Mouse (Mus musculus) neural tube, embryonic 12.5 days (tissue): Measurements from ENCODE around the gene Ptprn. TPM values are rescaled to one million over a fixed set of nuclear protein-coding genes. Genes with fewer than 3 reads are reported as not detected.

Experiments used
- ATAC-seq: fragments of 200-750 bp; cut with Nextera tagmentation; 2 replicates; pipeline ENCODE4 v1.8.0; 2017; ENCODE audit warnings: low read depth, mild to moderate bottlenecking, moderate TSS enrichment, moderate library complexity; ENCODE audit not compliant: low FRiP score
- H3K27ac ChIP-seq: fragments of 300-500 bp; sonication (generic); 2 replicates; pipeline ENCODE4 v1.5.1; 2016
- H3K27me3 ChIP-seq: fragments of 300-500 bp; sonication (generic); replicated peaks from 2 replicates; pipeline ENCODE4 v1.6.1; 2016; ENCODE audit warnings: mild to moderate bottlenecking
- H3K36me3 ChIP-seq: fragments of 300-500 bp; sonication (generic); 2 replicates; pipeline ENCODE4 v1.6.1; 2016; ENCODE audit warnings: mild to moderate bottlenecking
- H3K4me1 ChIP-seq: fragments of 300-500 bp; sonication (generic); 2 replicates; pipeline ENCODE4 v1.6.1; 2016
- H3K4me2 ChIP-seq: fragments of 300-500 bp; sonication (generic); replicated peaks from 2 replicates; pipeline ENCODE4 v1.6.1; 2016; ENCODE audit warnings: mild to moderate bottlenecking
- H3K4me3 ChIP-seq: fragments of 300-500 bp; sonication (generic); 2 replicates; pipeline ENCODE4 v1.5.1; 2016
- H3K9ac ChIP-seq: fragments of 300-500 bp; sonication (generic); 2 replicates; pipeline ENCODE4 v1.6.1; 2016; ENCODE audit warnings: mild to moderate bottlenecking
- H3K9me3 ChIP-seq: fragments of 300-500 bp; sonication (generic); 2 replicates; pipeline ENCODE4 v1.6.1; 2016; ENCODE audit warnings: mild to moderate bottlenecking
- WGBS: fragments of 180-500 bp; shearing (Covaris S2); methylation state at CpG from one replicate; pipeline ENCODE4 v1.1.7; 2016; 5-methylcytosine and 5-hydroxymethylcytosine counted together
- polyA plus RNA-seq: library from polyadenylated mRNA; unstranded; fragments of >200 nt; fragmentation: Nextera tagmentation; extraction: Ambion mirVana; gene quantifications from 2 replicates; pipeline ENCODE4 v1.2.1, GENCODE M21; 2016

The Ptprn gene
- polyA plus RNA-seq, 1 experiment from 2014 or later = 13.8 TPM

- no peak for ATAC-seq
- Histone ChIP-seq H3K4me1 (no peaks in the 10 kb centered on the region), H3K4me3 (peak within 1 kb of the TSS; percentile 34), H3K27ac (no peak within 1 kb of the TSS), H3K27me3 (peaks cover 26% of the 10 kb centered on the region), H3K4me2 (peak within 1 kb of the TSS; percentile 52), H3K9ac (peak within 1 kb of the TSS; percentile 48), H3K36me3 (no peaks in the 10 kb centered on the region), H3K9me3 (no peaks in the 10 kb centered on the region)
- WGBS = 2% methylated on average over 13 of the region's 13 CpGs
Observed at GRCm38 (mm10) chr1:75278228-75278627, 13.9 kb upstream of the Ptprn start, which contains the start of gene Resp18. Resp18 (minus strand) TSS chr1:75278415.

GRCm38 (mm10) chr1:75277195-75278188, 13.2 kb upstream of the Ptprn start:
- 0 out of 2 replicates have a peak, but pooled peaks have one; percentile 48 for ATAC-seq
- Histone ChIP-seq H3K4me1 (no peaks in the 10 kb centered on the region), H3K36me3 (no peaks in the 10 kb centered on the region), H3K9me3 (no peaks in the 10 kb centered on the region), H3K4me2 (peak overlapping the region; percentile 52), H3K27me3 (peaks cover 26% of the 10 kb centered on the region), H3K4me3 (peak overlapping the region; percentile 34), H3K9ac (peak overlapping the region; percentile 48), H3K27ac (no peak overlapping the region)
- 5% methylated on average over 23 of the region's 23 CpGs for WGBS

DNA sequence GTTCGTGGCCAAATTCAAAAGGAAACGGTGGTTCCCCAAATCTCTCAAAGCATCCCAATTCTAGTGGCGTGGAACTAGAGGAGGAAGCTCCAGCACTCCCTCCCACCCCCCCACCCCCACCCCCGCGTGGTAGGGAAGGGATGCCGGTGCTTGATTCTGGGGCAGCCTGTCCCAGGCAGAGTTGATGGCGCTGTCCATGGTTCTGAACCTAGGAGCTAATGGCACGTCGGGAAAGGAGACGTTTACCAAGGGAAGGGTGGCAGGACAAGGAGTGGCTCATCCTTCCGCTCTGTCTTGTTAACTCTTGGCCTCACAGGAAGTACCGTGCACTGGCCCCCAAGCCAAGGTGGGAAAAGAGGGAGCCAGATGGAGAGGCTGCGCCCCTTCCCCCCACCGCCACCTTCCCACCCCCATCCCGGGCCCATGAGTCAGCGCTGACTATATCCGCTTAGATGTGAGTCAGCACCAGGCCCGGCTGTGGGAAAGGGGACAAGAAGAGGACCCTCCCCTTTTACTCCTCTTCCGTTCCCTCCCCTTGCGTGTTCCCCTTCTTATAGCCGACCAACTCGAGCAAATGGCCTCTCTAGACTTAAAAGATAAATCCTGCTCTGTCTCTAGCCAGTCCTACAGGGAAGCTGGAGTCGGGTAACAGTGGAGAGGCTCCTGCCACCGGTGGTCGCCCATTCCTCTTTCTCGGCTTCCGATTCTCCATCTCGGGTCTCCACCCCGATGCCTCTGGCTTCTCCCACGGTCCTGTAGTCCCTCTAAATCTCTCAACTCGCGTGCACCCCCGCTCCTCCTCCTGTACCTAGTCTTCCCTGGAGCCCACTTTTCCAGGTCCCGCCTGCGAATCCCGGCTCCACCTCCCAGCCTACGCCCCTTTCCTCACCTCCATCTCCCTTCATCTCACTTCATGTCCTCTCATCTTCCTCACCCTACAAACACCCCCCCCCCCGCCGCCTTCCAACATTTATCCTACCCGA, 1.0 kb downstream of the Ptprn start:
- Histone ChIP-seq H3K9ac (peak overlapping the region; percentile 55), H3K27me3 (peaks cover 54% of the 10 kb centered on the region), H3K4me1 (no peaks in the 10 kb centered on the region; the same call in 1 of the 2 replicates), H3K4me2 (peak overlapping the region; percentile 68), H3K36me3 (no peaks in the 10 kb centered on the region), H3K27ac (no peak overlapping the region), H3K9me3 (no peaks in the 10 kb centered on the region), H3K4me3 (peak overlapping the region; percentile 43)
- peak; percentile 58 for ATAC-seq
- 2% methylated on average over 40 of the region's 40 CpGs for WGBS

DNA sequence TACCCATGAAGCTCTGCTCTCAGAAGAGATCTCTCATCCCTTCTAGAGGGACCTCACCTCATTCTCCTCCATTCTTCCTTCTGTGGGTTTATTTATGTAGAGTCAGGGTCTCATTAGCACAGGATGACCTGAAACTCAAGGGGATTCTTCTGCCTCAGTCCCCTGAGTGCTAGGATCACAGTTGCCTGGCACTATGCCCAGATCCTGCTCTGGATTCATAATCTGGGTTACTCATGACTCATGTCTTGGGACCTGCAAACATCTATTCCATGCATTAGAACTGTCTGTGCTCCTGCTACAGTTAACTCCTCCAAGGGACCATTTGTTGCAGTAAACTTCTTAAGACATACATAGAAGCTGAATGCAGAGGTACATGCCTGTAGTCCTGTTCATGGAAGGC, 3.0 kb downstream of the Ptprn start:
- Histone ChIP-seq H3K36me3 (no peaks in the 10 kb centered on the region), H3K9ac (no peak overlapping the region), H3K27me3 (peaks cover 59% of the 10 kb centered on the region), H3K4me3 (no peak overlapping the region), H3K4me2 (no peak overlapping the region), H3K27ac (no peak overlapping the region), H3K9me3 (no peaks in the 10 kb centered on the region), H3K4me1 (no peaks in the 10 kb centered on the region; the same call in 1 of the 2 replicates)
- ATAC-seq = no peak

DNA sequence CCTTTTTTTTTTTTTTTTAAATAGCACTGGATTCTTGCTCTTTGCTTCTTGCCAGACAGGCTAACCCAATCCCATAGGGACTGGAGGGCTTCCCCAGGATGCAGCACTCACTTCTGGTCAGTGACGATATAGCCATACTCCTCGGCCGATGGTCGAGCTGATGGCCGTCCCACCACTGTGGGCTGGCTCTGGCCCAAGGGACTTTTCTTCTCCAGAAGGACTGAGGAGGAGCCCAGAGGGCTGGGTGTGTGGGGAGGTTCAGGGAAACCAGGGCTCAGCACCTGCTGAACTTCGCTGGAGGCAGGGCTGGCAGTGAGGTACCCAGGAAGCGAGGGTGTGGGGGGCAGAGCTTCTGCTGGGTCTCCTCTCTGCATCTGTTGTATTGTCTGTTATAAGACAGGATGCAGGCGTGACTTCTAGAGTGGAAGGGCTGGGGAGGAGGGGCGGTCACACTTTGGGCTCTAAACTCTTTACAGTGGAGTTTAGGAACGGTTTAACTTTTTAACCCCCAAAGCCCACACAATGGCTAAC, 8.7 kb downstream of the Ptprn start:
- H3K9ac ChIP-seq = no peak overlapping the region
- no peak for ATAC-seq
- H3K4me2 ChIP-seq = no peak overlapping the region
- H3K9me3 ChIP-seq = no peaks in the 10 kb centered on the region
- no peak overlapping the region for H3K4me3 ChIP-seq
- peaks cover 9% of the 10 kb centered on the region for H3K4me1 ChIP-seq
- H3K27ac ChIP-seq = no peak overlapping the region
- 72% methylated on average over 10 of the region's 10 CpGs for WGBS
- H3K36me3 ChIP-seq = no peaks in the 10 kb centered on the region
- peaks cover 15% of the 10 kb centered on the region; the same call in 1 of the 2 replicates for H3K27me3 ChIP-seq

GRCm38 (mm10) chr1:75254625-75255013, 9.7 kb downstream of the Ptprn start:
- H3K4me1 ChIP-seq = peaks cover 9% of the 10 kb centered on the region
- no peaks in the 10 kb centered on the region for H3K9me3 ChIP-seq
- H3K36me3 ChIP-seq = no peaks in the 10 kb centered on the region
- no peak for ATAC-seq
- WGBS = 66% methylated on average over 8 of the region's 8 CpGs
- peaks cover 12% of the 10 kb centered on the region; the same call in 1 of the 2 replicates for H3K27me3 ChIP-seq
- H3K4me3 ChIP-seq = no peak overlapping the region
- no peak overlapping the region for H3K4me2 ChIP-seq
- H3K9ac ChIP-seq = no peak overlapping the region
- no peak overlapping the region for H3K27ac ChIP-seq

DNA sequence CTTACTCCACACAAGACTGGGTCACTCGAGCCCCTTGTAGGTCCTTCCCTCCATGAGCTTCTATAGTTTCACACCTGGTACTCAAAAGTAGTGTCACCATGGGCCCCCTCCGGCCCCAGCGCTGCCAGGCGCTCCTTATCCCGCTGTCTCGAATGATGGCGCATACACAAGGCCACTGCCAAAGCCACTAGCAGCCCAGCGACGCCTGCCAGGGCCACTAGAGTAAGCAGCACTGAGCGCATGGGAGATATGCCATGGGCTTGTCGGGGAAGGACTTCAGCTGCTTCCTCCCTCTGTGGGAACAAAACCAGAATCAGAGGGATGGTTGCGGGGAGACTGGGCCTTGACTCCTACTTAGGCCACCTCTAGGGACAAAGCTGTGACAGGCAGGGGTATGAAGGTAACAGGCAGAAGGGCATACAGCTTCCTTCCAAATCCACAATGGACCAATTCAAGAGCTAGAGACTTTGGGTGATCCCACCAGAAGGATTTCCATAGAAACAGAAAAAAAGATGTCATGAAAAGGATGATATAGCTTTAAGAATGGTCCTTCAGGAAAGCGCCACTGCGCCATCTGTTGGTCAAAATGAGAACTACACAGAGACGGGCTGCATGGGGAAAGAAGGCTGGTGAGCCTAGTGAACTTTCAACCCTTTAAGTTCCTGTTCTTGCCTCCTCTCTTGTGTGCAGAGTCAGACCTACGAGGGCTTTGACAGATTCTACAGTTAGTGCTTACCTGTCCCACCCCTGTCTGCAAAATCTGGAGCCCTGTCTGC, 10.3 kb downstream of the Ptprn start:
- no peak overlapping the region for H3K4me2 ChIP-seq
- H3K9ac ChIP-seq = no peak overlapping the region
- no peaks in the 10 kb centered on the region for H3K9me3 ChIP-seq
- H3K36me3 ChIP-seq = no peaks in the 10 kb centered on the region
- no peak overlapping the region for H3K27ac ChIP-seq
- H3K4me3 ChIP-seq = no peak overlapping the region
- H3K4me1 ChIP-seq = peaks cover 9% of the 10 kb centered on the region
- no peak for ATAC-seq
- WGBS = 64% methylated on average over 16 of the region's 16 CpGs
- H3K27me3 ChIP-seq = peaks cover 12% of the 10 kb centered on the region; the same call in 1 of the 2 replicates

GRCm38 (mm10) chr1:75253029-75253428, 11.3 kb downstream of the Ptprn start:
- Histone ChIP-seq H3K4me3 (no peak overlapping the region), H3K4me2 (no peak overlapping the region), H3K9me3 (no peaks in the 10 kb centered on the region), H3K27me3 (peaks cover 10% of the 10 kb centered on the region; the same call in 1 of the 2 replicates), H3K27ac (no peak overlapping the region), H3K9ac (no peak overlapping the region), H3K36me3 (no peaks in the 10 kb centered on the region), H3K4me1 (peaks cover 9% of the 10 kb centered on the region)
- ATAC-seq = no peak
- WGBS = 77% methylated on average over 16 of the region's 16 CpGs

DNA sequence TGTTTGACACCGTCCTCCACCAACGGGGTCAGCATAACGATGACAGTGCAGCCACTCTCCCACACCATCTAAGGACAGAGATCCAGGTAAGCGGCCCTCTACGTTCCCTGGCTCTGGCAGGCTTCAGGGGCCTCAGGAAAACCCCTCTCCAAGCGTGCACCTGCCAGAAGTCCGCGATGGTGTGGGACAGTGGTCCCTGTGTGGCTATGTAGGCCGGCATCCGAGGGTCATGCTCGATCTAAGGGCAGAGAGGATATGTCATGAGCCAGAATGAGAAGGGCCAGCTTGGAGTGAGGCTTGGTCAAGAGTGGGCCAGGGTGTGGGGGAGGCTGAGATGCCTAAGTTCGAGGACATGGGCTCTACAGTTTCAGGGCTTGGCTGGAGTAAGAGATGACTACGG, 12.0 kb downstream of the Ptprn start:
- no peak overlapping the region for H3K4me3 ChIP-seq
- no peak for ATAC-seq
- H3K27me3 ChIP-seq = 0 out of 2 replicates have a peak, but pooled peaks cover 7% of the 10 kb centered on the region
- no peak overlapping the region for H3K4me2 ChIP-seq
- no peak overlapping the region for H3K27ac ChIP-seq
- H3K9me3 ChIP-seq = no peaks in the 10 kb centered on the region
- H3K36me3 ChIP-seq = no peaks in the 10 kb centered on the region
- no peak overlapping the region for H3K9ac ChIP-seq
- H3K4me1 ChIP-seq = peaks cover 14% of the 10 kb centered on the region
- 70% methylated on average over 13 of the region's 13 CpGs for WGBS

- Histone ChIP-seq H3K4me3 (0 out of 2 replicates have a peak overlapping the region, but pooled peaks have one; percentile 9), H3K9me3 (no peaks in the 10 kb centered on the region), H3K4me1 (peaks cover 16% of the 10 kb centered on the region), H3K9ac (no peak overlapping the region), H3K4me2 (peak overlapping the region; percentile 56), H3K36me3 (no peaks in the 10 kb centered on the region), H3K27ac (no peak overlapping the region), H3K27me3 (0 out of 2 replicates have a peak, but pooled peaks cover 7% of the 10 kb centered on the region)
- 5% methylated on average over 21 of the region's 22 CpGs for WGBS
- ATAC-seq = peak; percentile 63
Observed at GRCm38 (mm10) chr1:75251112-75251970, 13.0 kb downstream of the Ptprn start.
